Mouse (Mus musculus): ENCODE data around the gene Gm14139. TPM values are rescaled to one million over a fixed set of nuclear protein-coding genes. Genes with fewer than 3 reads are reported as not detected.
"Not testable (repeated sequence)": the region's sequence is repeated elsewhere in the genome, so short reads cannot be mapped to it uniquely, and the experiment has no call there.

The Gm14139 gene
- not detected in 2 replicates for polyA plus RNA-seq (2012; rRNA removed)

DNA sequence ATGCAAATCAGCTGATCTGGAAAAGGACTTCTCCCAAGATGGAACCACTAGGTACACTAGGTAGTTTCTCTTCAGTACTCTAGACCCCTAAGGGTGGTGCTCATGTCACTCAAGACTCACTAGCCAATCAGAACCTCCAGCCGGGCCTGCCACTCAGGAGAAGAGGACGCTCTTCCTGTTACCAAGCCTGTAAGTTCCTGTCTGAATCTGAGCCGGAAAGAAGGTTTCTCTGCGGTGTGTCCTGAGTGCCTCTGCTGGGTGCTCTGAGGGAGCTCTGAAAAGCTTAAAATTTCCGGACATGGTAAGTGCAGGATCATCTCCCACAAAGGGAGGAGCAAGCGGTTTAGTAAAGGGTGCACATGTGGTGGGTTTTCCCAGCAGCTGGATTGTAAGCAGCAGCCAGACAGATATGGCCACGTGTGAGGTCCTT lies at the start of gene Gm14139:
TSS of gene Gm14139 (plus strand) at position 186 of the 430 bp plus-strand sequence.
- 76% methylated on average over 7 of the region's 7 CpGs for WGBS
- H3K4me3 ChIP-seq (replicated peaks; ENCODE audit: insufficient read depth, low read depth, low read length); H3K4me1 ChIP-seq (ENCODE audit: control insufficient read depth, insufficient read depth, low read length); DNase-seq; H3K27ac ChIP-seq (ENCODE audit: insufficient read depth, low read length); H3K27me3 ChIP-seq (ENCODE audit: control insufficient read depth, insufficient read depth, low read length): not testable (repeated sequence)

DNA sequence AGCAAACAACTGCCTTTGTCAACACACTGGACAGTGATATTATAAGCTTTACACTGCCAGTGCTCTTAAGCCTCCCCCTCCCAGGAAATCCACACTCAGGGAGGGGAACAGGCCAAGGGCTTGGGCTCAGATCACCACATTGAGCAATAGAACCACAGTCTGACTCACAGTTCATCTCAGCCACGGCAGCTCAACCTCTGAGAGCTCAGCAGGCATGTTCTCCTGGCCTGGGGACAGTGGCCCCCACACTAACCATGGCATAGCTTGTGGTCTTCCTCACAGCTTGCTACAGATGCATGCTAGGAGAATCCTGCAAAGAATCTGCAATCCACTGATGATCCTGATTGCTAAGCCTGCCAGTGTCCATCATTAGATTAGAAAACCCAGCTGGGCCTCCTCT lies 49.6 kb upstream of the Gm14139 start:
- not testable (repeated sequence) for H3K4me3 ChIP-seq (replicated peaks; ENCODE audit: insufficient read depth, low read depth, low read length); H3K27ac ChIP-seq (ENCODE audit: insufficient read depth, low read length); DNase-seq; H3K4me1 ChIP-seq (ENCODE audit: control insufficient read depth, insufficient read depth, low read length); H3K27me3 ChIP-seq (ENCODE audit: control insufficient read depth, insufficient read depth, low read length)
- 88% methylated on average over 1 of the region's 1 CpGs for WGBS

DNA sequence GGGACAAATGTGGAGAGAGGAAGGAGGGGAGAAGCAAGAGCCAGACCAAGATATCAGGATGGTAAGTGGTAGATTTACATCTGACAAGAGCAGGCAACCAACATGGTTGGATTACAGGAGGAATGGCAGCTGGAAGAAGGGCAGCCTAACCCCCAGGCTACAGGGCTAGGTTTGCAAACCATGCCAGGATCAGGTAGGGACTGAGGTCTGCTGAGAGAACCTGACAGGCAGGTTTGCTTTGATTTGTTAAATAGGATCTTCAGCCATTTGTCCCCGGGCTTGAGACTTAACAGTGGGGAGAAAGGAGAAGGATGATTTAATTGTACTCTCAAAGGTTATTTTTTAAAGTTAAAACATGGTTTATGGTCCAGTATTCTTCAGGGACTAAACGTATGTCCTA lies 48.8 kb upstream of the Gm14139 start:
- 90% methylated on average over 2 of the region's 2 CpGs for WGBS
- Histone ChIP-seq H3K4me3 (replicated peaks; ENCODE audit: insufficient read depth, low read depth, low read length) (no peak overlapping the region), H3K27me3 (ENCODE audit: control insufficient read depth, insufficient read depth, low read length) (no peaks in the 10 kb centered on the region), H3K4me1 (ENCODE audit: control insufficient read depth, insufficient read depth, low read length) (no peaks in the 10 kb centered on the region; the same call in 1 of the 2 replicates), H3K27ac (ENCODE audit: insufficient read depth, low read length) (no peak overlapping the region)
- no peak for DNase-seq
- TF ChIP-seq CTCF (IDR thresholded peaks at IDR 0.05; ENCODE audit: borderline replicate concordance, insufficient read depth, low read depth, low read length) (no peak), POLR2A (IDR thresholded peaks at IDR 0.05; ENCODE audit: borderline replicate concordance, insufficient read depth, low read length) (no peak)

DNA sequence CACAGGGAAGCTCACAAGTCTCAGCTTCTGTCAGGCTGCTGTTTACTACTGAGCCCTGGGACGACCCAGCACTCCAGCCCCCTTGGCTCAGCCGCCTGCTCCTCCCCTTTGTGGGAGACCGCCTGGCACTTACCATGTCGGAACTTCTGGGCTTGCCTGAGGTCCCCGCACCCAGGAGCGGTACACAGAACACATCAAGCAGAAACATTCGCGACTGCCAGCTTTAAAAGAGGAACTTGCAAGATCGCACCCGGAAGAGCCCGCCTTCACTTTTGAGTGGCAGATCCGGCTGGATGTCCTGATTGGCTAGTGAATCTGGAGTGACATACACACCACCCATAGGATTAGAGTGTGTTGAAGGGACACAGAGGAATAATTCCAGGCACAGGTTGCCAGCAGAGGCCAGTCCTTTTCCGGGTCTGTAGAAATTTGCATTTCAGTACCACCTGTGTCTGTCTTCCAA lies 45.1 kb upstream of the Gm14139 start, which contains the start of gene Zfp120:
TSS of gene Zfp120 (minus strand) at position 274 of the 463 bp plus-strand sequence.
- WGBS = 2% methylated on average over 13 of the region's 13 CpGs
- TF ChIP-seq CTCF (IDR thresholded peaks at IDR 0.05; ENCODE audit: borderline replicate concordance, insufficient read depth, low read depth, low read length) (no peak), POLR2A (IDR thresholded peaks at IDR 0.05; ENCODE audit: borderline replicate concordance, insufficient read depth, low read length) (peak; percentile 33; the same call in 1 of the 2 replicates)
- Histone ChIP-seq H3K27me3 (ENCODE audit: control insufficient read depth, insufficient read depth, low read length) (no peaks in the 10 kb centered on the region), H3K27ac (ENCODE audit: insufficient read depth, low read length) (peak within 1 kb of the TSS; percentile 45), H3K4me3 (replicated peaks; ENCODE audit: insufficient read depth, low read depth, low read length) (peak within 1 kb of the TSS; percentile 99), H3K4me1 (ENCODE audit: control insufficient read depth, insufficient read depth, low read length) (no peaks in the 10 kb centered on the region; the same call in 1 of the 2 replicates)
- DNase-seq = peak; percentile 85 to 91

DNA sequence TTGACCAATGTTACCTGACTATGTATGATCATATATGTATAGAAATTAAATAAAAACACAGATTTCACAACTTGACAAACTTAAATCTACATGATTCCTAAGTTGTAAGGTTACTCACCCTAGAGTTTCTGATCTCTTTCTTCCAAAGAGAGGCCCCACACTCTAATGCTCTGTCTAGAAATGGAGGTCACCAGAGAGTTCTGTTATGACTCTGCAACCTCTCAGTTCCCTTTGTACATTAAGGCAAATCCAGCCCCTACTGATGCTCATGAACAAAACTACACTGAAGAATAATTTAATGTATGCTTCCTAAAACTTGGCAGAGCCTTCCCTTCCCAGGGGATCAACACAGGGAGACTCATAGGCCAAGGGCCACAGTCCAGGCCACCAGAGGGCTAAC lies 14.9 kb upstream of the Gm14139 start:
- no peak for TF ChIP-seq POLR2A (IDR thresholded peaks at IDR 0.05; ENCODE audit: borderline replicate concordance, insufficient read depth, low read length)
- TF ChIP-seq CTCF (IDR thresholded peaks at IDR 0.05; ENCODE audit: borderline replicate concordance, insufficient read depth, low read depth, low read length) = no peak
- Histone ChIP-seq H3K27ac (ENCODE audit: insufficient read depth, low read length) (no peak overlapping the region), H3K4me3 (replicated peaks; ENCODE audit: insufficient read depth, low read depth, low read length) (no peak overlapping the region), H3K4me1 (ENCODE audit: control insufficient read depth, insufficient read depth, low read length) (no peaks in the 10 kb centered on the region), H3K27me3 (ENCODE audit: control insufficient read depth, insufficient read depth, low read length) (no peaks in the 10 kb centered on the region)
- no peak for DNase-seq

DNA sequence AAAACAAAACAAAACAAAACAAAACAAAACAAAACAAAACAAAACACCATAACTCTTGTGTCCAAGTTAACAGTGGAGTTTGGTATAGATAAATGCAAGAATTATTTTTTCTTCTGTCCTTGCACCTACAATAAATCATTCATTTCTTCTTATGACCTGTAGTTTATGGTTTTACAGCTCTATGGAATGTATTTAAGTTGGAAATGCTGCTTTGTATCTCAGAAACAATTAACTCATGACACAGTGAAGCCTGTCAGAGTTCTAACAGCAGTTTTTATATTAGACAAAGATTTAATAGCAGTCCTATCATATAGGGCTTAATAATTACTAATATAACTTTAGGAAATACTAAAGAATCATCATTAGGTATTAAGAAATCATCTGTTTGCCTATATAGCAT lies 7.7 kb upstream of the Gm14139 start:
- H3K4me3 ChIP-seq (replicated peaks; ENCODE audit: insufficient read depth, low read depth, low read length) = no peak overlapping the region
- H3K27ac ChIP-seq (ENCODE audit: insufficient read depth, low read length) = no peak overlapping the region
- TF ChIP-seq POLR2A (IDR thresholded peaks at IDR 0.05; ENCODE audit: borderline replicate concordance, insufficient read depth, low read length) = no peak
- TF ChIP-seq CTCF (IDR thresholded peaks at IDR 0.05; ENCODE audit: borderline replicate concordance, insufficient read depth, low read depth, low read length) = no peak
- H3K27me3 ChIP-seq (ENCODE audit: control insufficient read depth, insufficient read depth, low read length) = no peaks in the 10 kb centered on the region
- no peak for DNase-seq
- H3K4me1 ChIP-seq (ENCODE audit: control insufficient read depth, insufficient read depth, low read length) = no peaks in the 10 kb centered on the region

DNA sequence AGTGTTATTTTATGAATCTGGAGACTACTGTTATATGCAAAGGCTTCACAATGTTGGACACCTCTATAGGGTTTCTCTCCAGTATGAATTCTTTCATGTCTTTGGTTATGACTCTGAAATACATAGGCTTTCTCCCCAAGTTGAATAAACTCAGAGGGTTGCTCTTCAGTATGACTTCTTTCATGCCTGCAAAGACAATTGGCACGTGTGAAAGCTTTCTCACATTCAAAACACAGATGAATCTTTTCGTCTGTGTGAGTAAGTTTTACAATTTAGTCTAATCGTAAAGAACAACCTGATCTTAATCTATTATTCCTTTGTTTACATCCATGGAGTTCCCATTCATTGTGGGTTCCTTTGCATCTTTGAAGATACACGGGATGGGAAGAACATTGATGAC lies 2.0 kb upstream of the Gm14139 start, which contains the start of gene Gm10770:
TSS of gene Gm10770 (minus strand) at position 101 of the 400 bp plus-strand sequence.
- not testable (repeated sequence) for H3K27ac ChIP-seq (ENCODE audit: insufficient read depth, low read length); H3K4me1 ChIP-seq (ENCODE audit: control insufficient read depth, insufficient read depth, low read length); H3K4me3 ChIP-seq (replicated peaks; ENCODE audit: insufficient read depth, low read depth, low read length); H3K27me3 ChIP-seq (ENCODE audit: control insufficient read depth, insufficient read depth, low read length); DNase-seq
- 79% methylated on average over 4 of the region's 4 CpGs for WGBS

DNA sequence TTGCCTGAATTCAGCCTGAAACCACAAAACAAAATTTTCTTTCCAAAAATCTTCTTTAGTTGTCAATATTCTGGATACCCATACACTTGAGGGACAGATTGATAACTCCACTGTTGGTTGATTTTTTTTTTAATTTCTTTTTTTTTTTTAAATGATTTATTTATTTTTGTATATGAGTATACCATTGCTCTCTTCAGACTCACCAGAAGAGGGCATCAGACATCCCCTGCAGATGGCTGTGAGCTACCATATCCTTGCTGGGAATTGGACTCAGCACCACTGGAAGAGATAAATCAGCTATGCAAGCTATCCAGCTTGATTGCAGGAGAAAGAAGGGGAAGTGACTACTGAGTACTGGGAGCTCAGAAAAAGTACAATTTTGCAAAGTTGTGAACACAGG lies 509 bp upstream of the Gm14139 start:
- not testable (repeated sequence) for H3K4me1 ChIP-seq (ENCODE audit: control insufficient read depth, insufficient read depth, low read length); DNase-seq; H3K27ac ChIP-seq (ENCODE audit: insufficient read depth, low read length); H3K27me3 ChIP-seq (ENCODE audit: control insufficient read depth, insufficient read depth, low read length); H3K4me3 ChIP-seq (replicated peaks; ENCODE audit: insufficient read depth, low read depth, low read length)

DNA sequence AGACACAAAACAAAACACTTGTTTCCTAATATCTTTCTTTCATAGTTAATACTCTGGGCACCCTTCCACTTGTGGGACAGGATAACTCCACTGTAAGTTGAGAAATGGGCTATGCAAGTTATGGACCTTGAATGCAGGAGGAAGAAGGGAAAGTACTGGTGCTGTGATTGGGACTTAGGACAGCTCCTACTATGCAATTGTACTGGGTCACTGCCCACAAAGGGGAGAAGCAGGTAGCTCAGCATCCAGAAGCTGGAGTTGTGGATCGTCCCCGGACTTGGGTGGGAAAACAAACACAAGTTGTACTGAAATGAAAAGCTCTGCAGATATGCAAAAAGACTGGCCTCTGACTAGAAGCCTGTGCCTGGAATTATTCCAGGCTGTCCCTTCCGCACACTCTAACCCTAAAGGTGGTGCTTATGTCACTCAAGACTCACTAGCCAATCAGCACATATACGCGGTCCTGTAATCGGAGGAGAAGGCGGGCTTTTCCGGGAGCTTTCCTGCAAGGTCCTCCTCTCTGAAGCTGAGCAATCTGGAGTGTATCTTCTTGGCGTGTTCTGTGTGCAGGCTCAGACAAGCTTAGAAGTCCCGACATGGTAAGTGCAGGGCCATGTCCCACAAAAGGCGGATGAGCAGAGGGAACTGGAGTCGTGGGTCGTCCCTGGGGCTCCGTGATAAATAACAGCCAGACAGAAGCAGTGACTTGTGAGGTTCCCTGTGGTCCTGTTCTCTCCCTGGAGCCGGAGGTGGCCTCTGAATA lies 36.2 kb downstream of the Gm14139 start, which contains the start of gene Zfp937:
TSS of gene Zfp937 (plus strand) at position 474 of the 763 bp plus-strand sequence.
- H3K27me3 ChIP-seq (ENCODE audit: control insufficient read depth, insufficient read depth, low read length); H3K4me1 ChIP-seq (ENCODE audit: control insufficient read depth, insufficient read depth, low read length); H3K27ac ChIP-seq (ENCODE audit: insufficient read depth, low read length): not testable (repeated sequence)
- peak within 1 kb of the TSS; percentile 53 for H3K4me3 ChIP-seq (replicated peaks; ENCODE audit: insufficient read depth, low read depth, low read length)
- 2% methylated on average over 15 of the region's 15 CpGs for WGBS
- peak; percentile 84 to 88 for DNase-seq

DNA sequence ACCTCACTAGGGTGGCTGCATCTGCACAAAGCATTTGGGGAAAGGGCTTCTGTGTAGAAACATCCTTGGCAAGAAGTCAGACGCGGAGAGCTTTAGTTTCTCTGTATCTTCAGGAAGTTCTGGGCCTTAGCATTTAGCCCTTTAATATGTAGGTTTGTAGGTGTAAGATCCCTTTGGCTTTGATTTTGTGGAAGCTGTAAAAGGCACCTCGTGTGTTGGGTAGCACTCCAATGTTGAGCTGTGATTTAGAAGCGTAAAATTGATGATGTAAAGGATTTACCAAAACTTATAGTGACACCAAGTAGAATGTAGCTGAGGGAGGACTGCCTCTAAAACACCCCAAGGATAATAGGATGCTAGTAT lies 36.8 kb downstream of the Gm14139 start:
- not testable (repeated sequence) for DNase-seq; H3K27ac ChIP-seq (ENCODE audit: insufficient read depth, low read length); H3K4me1 ChIP-seq (ENCODE audit: control insufficient read depth, insufficient read depth, low read length); H3K27me3 ChIP-seq (ENCODE audit: control insufficient read depth, insufficient read depth, low read length)
- WGBS = 21% methylated on average over 4 of the region's 4 CpGs
- peak overlapping the region; percentile 47 for H3K4me3 ChIP-seq (replicated peaks; ENCODE audit: insufficient read depth, low read depth, low read length)

DNA sequence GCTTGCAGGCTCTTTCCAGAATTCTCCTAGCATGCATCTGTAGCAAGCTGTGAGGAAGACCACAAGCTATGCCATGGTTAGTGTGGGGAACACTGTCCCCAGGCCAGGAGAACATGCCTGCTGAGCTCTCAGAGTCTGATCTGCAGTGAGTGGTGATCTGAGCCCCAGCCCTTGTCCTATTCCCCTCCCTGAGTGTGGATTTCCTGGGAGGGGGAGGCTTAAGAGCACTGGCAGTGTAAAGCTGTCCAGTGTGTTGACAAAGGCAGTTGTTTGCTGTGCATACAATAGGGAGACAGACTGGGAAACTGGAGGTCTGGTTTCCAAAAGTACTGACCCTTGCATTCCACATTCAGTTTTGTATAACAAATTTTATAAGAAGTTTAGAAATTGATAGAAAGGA lies 41.7 kb downstream of the Gm14139 start:
- H3K27ac ChIP-seq (ENCODE audit: insufficient read depth, low read length); H3K4me3 ChIP-seq (replicated peaks; ENCODE audit: insufficient read depth, low read depth, low read length); H3K27me3 ChIP-seq (ENCODE audit: control insufficient read depth, insufficient read depth, low read length); DNase-seq; H3K4me1 ChIP-seq (ENCODE audit: control insufficient read depth, insufficient read depth, low read length): not testable (repeated sequence)
